Mouse (Mus musculus) gastrocnemius, adult 2 months (tissue): ENCODE data around the gene Glo1. TPM values are rescaled to one million over a fixed set of nuclear protein-coding genes. Genes with fewer than 3 reads are reported as not detected.
"Not testable (repeated sequence)": the region's sequence is repeated elsewhere in the genome, so short reads cannot be mapped to it uniquely, and the experiment has no call there.

Source experiments
- DNase-seq: peaks from one replicate; pipeline ENCODE4 v3.0.0; 2022
- H3K27ac ChIP-seq: fragments of 200-600 bp; 2 replicates; pipeline ENCODE4 v1.8.1; 2022; ENCODE audit warnings: mild to moderate bottlenecking
- H3K4me3 ChIP-seq: fragments of 200-600 bp; 2 replicates; pipeline ENCODE4 v1.8.1; 2022; ENCODE audit warnings: mild to moderate bottlenecking, moderate library complexity
- CTCF ChIP-seq: fragments of 200-600 bp; IDR thresholded peaks from 2 replicates; pipeline ENCODE4 v1.8.1; 2022; ENCODE audit warnings: antibody characterized with exemption, mild to moderate bottlenecking, moderate library complexity
- intact Hi-C: fragments of 180-260 bp; cut with DNase I; formaldehyde crosslinking; loops from one replicate; pipeline ENCODE4 v1.15.1; 2025
- long read RNA-seq, 2 experiments: library from polyadenylated mRNA; stranded (forward); transcript quantifications; one replicate each; pipeline ENCODE4 v2.0.0; 2021
- total RNA-seq, 2 experiments: library from RNA; stranded (reverse); gene quantifications; 2 replicates each; pipeline ENCODE4 v1.2.3; 2021

Glo1 gene
- 100 to 1,000 TPM; 159 to 169 TPM for total RNA-seq
- long read RNA-seq, experiment 1, full-length matches to known transcripts: 462 of 480 reads
- long read RNA-seq, experiment 1, partial matches to known transcripts: 5 of 480 reads
- long read RNA-seq, experiment 1, other reads (novel, unspliced or antisense): 13 of 480 reads
- long read RNA-seq, experiment 2, full-length matches to known transcripts: 489 of 511 reads
- long read RNA-seq, experiment 2, partial matches to known transcripts: 16 of 511 reads
- long read RNA-seq, experiment 2, other reads (novel, unspliced or antisense): 6 of 511 reads

- H3K4me3 ChIP-seq, H3K27ac ChIP-seq, intact Hi-C loops, DNase-seq: not testable (repeated sequence)
Measured at GRCm38 (mm10) chr17:30626719-30627118, at the start of gene Glo1. Gene Glo1, minus strand, starts transcription at chr17:30626871.

DNA sequence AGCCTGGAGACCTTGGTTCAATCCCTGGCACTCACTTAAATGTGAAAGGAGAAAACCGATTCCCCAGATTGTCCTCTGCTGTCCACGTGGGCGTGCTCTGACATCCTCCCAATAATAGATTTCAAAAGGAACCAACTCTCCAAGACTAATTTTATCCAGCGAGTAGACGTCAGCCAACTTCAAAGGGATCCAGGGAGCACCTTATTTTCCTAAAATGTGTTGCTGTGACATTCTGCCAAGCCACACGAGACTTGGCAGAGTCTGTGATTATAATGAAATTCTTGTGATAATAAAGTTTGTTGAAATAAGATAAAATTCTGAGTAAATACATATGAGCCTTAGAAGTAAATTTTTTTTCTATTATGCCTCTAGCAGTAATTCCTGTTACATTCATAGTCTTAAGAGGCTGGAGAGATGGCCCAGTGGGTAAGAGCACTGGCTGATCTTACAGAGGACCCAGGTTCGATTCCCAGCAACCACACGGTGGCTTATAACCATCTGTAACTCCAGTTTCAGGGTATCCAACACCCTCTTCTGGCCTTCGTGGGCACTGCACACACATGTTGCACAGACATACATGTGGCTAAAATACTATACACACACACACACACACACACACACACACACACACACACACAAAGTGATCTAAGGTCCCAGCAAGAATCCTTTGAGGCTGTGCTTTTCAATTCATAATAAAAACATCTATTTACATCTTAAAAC lies 48.5 kb upstream of the Glo1 start:
- intact Hi-C loops: no loop called here

GRCm38 (mm10) chr17:30673023-30673422 lies 46.4 kb upstream of the Glo1 start:
- no peak for DNase-seq
- intact Hi-C loops: no loop called here
- Histone ChIP-seq H3K4me3 (no peak overlapping the region), H3K27ac (no peak overlapping the region)
- peak; percentile 17; the same call in 1 of the 2 replicates for TF ChIP-seq CTCF

More for the DNA sequence above, 48.5 kb upstream of the Glo1 start:
- no peak overlapping the region for H3K4me3 ChIP-seq
- H3K27ac ChIP-seq: no peak overlapping the region
- no peak for TF ChIP-seq CTCF
- no peak for DNase-seq

DNA sequence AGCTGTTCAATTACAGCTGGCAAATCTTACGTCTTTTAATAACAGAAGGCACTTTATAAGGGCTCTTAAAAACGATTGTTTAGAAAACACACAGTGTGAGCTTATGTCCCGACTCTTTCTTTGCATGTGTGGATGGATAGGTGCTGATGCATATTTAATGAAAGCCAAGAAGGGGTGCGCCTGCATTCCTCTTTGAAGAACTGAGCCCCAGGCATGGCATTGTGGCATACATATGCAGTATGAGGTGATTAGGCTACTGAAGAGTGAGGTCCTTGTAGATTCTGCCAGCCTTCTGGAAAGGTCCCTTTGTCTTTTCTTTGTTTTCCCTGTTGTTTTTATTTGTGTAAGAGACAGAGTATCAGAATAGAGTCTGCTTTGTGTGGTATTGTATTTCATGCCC lies 45.9 kb upstream of the Glo1 start:
- Histone ChIP-seq H3K27ac (no peak overlapping the region), H3K4me3 (no peak overlapping the region)
- intact Hi-C loops: no loop called here
- no peak for DNase-seq
- TF ChIP-seq CTCF: no peak

- Histone ChIP-seq H3K27ac (no peak overlapping the region), H3K4me3 (no peak overlapping the region)
- intact Hi-C loops: no loop called here
- no peak for DNase-seq
- TF ChIP-seq CTCF: no peak
Measured at GRCm38 (mm10) chr17:30664856-30665255, 38.2 kb upstream of the Glo1 start.

- no peak for TF ChIP-seq CTCF
- intact Hi-C loops: no loop called here
- DNase-seq: no peak
Measured at GRCm38 (mm10) chr17:30663170-30663569, 36.5 kb upstream of the Glo1 start.

DNA sequence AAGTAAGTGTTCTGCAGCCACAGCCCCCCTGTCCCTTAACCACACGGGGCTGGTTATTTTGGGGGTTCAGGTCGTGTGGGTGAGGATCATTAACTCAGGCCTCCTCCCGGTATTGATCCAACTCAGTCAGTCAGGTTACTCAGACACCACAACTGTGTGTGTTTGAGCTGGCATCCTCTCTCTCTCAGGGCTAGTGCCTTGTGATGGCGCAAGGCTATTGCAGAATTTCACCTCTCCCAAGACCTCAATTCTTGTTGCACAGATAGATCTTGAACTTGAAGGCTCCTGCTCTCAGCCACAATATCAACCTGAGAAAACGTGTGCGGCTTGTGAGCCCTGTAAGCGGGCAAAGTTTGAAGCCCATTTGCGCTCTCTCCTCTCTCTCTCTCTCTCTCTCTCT lies 35.5 kb upstream of the Glo1 start:
- TF ChIP-seq CTCF: no peak
- no peak for DNase-seq
- Histone ChIP-seq H3K4me3 (no peak overlapping the region), H3K27ac (no peak overlapping the region)
- intact Hi-C loops: no loop called here

More at GRCm38 (mm10) chr17:30663170-30663569, 36.5 kb upstream of the Glo1 start:
- H3K4me3 ChIP-seq: no peak overlapping the region
- H3K27ac ChIP-seq: no peak overlapping the region

DNA sequence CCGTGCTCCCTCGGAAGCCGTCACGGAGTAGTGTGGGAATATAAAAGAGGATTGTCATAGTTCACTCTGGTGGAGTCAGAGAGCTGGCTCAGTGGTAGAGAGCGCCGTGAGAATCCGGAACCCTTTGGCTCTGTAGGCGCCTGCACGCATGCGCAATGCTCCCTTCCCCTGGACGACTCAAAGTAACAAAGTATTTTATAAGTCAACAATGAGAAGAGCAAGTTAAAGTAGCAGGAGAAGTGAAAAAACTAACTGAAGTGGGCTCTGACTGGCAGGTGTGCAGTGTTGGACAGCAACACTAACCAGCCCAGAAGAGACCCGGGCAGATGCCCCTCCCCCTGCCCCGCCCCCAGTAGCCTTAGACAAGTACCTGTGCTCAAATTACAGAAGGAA lies 31.5 kb upstream of the Glo1 start:
- TF ChIP-seq CTCF: no peak
- intact Hi-C loops: no loop called here
- Histone ChIP-seq H3K4me3 (peak overlapping the region; percentile 69), H3K27ac (no peak overlapping the region)
- DNase-seq: peak; percentile 63

- TF ChIP-seq CTCF: no peak
- peak overlapping the region; percentile 69 for H3K4me3 ChIP-seq
- H3K27ac ChIP-seq: no peak overlapping the region
- intact Hi-C loops: no loop called here
- DNase-seq: no peak
Measured at GRCm38 (mm10) chr17:30657530-30658151, 31.0 kb upstream of the Glo1 start.

DNA sequence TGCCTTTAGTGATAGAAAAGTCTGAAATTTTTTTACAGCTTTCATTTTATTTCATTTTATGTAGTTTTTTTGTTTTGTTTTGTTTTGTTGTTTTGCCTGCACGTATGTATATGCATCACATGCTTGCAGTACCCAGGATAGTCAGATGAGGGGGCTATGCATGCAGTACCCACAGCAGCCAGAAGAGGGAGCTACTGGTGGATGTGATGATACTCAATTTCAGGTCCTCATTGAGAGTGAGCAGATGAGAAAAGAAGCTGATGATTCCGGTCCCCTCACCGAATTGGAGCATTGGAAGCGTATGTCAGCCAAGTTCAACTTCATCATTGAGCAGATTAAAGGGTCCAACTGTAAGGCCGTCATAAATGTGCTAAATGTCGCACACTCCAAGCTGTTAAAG lies 26.3 kb upstream of the Glo1 start:
- intact Hi-C loops: no loop called here
- H3K4me3 ChIP-seq: no peak overlapping the region
- peak; percentile 46 for TF ChIP-seq CTCF
- H3K27ac ChIP-seq: no peak overlapping the region
- no peak for DNase-seq

- DNase-seq: no peak
- TF ChIP-seq CTCF: peak; percentile 33; the same call in 1 of the 2 replicates
- no peak overlapping the region for H3K4me3 ChIP-seq
- intact Hi-C loops: no loop called here
- H3K27ac ChIP-seq: no peak overlapping the region
Measured at GRCm38 (mm10) chr17:30648770-30649169, 22.1 kb upstream of the Glo1 start.

DNA sequence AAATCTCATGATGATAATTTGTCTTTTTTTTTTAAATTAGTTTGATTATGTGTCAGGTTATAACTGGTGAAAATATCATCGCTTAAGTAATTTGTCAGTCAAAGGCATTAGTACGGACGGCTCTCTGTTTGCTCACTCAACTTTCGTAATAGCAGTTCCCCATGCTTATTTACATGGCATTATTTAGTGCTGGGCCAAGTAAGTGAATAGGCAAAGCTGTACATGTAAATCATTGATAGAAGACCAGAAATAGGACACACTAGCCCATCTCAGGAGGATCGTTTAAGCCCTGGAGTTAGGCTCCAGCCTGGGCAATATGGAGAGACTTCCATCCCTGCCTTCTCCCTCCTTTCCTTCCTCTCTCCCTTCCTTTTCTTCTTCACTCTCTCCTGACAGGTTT lies 14.2 kb upstream of the Glo1 start:
- no peak for DNase-seq
- intact Hi-C loops: no loop called here
- H3K4me3 ChIP-seq: no peak overlapping the region
- no peak overlapping the region for H3K27ac ChIP-seq
- TF ChIP-seq CTCF: no peak

DNA sequence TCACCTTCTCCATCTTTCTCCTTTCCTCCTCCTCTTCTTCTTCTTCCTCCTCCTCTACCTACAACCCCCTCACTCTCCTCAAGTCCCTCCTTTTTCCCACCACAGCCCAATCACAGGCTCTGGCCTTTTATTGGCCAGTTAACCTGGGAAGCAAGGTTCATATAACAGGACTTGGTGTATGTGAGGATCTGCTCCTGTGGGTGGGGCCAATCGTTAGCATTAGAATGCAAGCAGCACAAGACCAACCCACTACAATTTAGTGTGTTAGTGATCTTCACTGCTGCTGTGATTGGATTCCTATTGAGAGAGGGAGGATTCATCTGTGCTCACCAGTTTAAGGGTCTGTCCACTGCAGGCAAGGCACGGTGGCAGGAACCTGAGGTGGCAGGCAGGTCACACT lies 12.3 kb upstream of the Glo1 start:
- intact Hi-C loops: no loop called here
- TF ChIP-seq CTCF: no peak
- Histone ChIP-seq H3K27ac (no peak overlapping the region), H3K4me3 (no peak overlapping the region)
- no peak for DNase-seq
